Mouse (Mus musculus): Measurements from ENCODE around the gene Gpr162.
A peak's percentile ranks its signal among the peaks of the same experiment; 100 is the strongest.

- TF ChIP-seq POLR2A (IDR thresholded peaks at IDR 0.05; ENCODE audit: borderline replicate concordance, control insufficient read depth, low read depth, low read length) (no peak), CTCF (IDR thresholded peaks at IDR 0.05; ENCODE audit: control insufficient read depth, insufficient read depth, low read length) (peak; percentile 47; the same call in 1 of the 2 replicates)
Observed at GRCm38 (mm10) chr6:124856916-124857839, 6.6 kb downstream of the Gpr162 start, which contains the start of gene P3h3.

Measured in bone marrow, adult 2 months (tissue).